Comparison of ENCODE assay signal across 14 mouse cellular contexts in genomic region chr4:56160551-56161256, GRCm38 (mm10).
DNase-seq lines count a peak whose midpoint lies in the region; ATAC-seq and TF ChIP-seq lines count a peak whose summit lies in the region.
"Had no signal": no experiment of that assay in that cellular context is flagged by ENCODE, and none has a peak within 500 bp of the region (broad histone marks: within the 10 kb centered on the region; RNA-seq: fewer than 3 reads in every experiment).

No protein-coding gene starts in this region.

- ATAC-seq in midbrain, postnatal 0 days (ENCODE audit: low FRiP score) = no peak
- peak; percentile 73; the same call in 1 of the 2 replicates for ATAC-seq in forebrain, embryonic 11.5 days (replicated peaks; ENCODE audit: low FRiP score)
- peak; percentile 67 for ATAC-seq in hindbrain, embryonic 11.5 days (ENCODE audit: low FRiP score)
- peak; percentile 76; the same call in 1 of the 2 replicates for ATAC-seq in midbrain, embryonic 16.5 days
- ATAC-seq: liver, embryonic 12.5 days; lung, postnatal 0 days had no signal

- no peaks in the 10 kb centered on the region for H3K27me3 ChIP-seq in midbrain, embryonic 10.5 days (ENCODE audit: low read depth, poor library complexity, severe bottlenecking)
- no peaks in the 10 kb centered on the region for H3K27me3 ChIP-seq in midbrain, postnatal 0 days (ENCODE audit: insufficient read depth, low read length)
- no peaks in the 10 kb centered on the region for H3K27me3 ChIP-seq in forebrain, embryonic 11.5 days (ENCODE audit: control insufficient read depth, insufficient read depth, low read length)
- no peaks in the 10 kb centered on the region for H3K27me3 ChIP-seq in hindbrain, embryonic 11.5 days (ENCODE audit: control insufficient read depth, insufficient read depth, low read length)
- no peaks in the 10 kb centered on the region for H3K27me3 ChIP-seq in midbrain, embryonic 16.5 days (ENCODE audit: control insufficient read depth, insufficient read depth, low read depth, low read length)
- H3K27me3 ChIP-seq in heart, adult 2 months (ENCODE audit: control insufficient read depth, insufficient read depth, low read length) = no peaks in the 10 kb centered on the region
- H3K27me3 ChIP-seq: liver, embryonic 12.5 days had no signal

- TF ChIP-seq EP300 in heart, adult 2 months (IDR thresholded peaks at IDR 0.05; ENCODE audit: insufficient read depth, low read depth, low read length) = no peak

- intact Hi-C loops in heart, adult 2 months (cut with DNase I) = no loop called here

- peak overlapping the region; percentile 34; the same call in 1 of the 2 replicates for H3K27ac ChIP-seq in midbrain, embryonic 10.5 days (replicated peaks)
- H3K27ac ChIP-seq in midbrain, postnatal 0 days (ENCODE audit: low read depth, low read length) = no peak overlapping the region
- H3K27ac ChIP-seq in forebrain, embryonic 11.5 days (ENCODE audit: low read depth, low read length) = 0 out of 2 replicates have a peak overlapping the region, but pooled peaks have one; percentile 46
- no peak overlapping the region for H3K27ac ChIP-seq in hindbrain, embryonic 11.5 days (ENCODE audit: low read depth, low read length)
- no peak overlapping the region for H3K27ac ChIP-seq in midbrain, embryonic 16.5 days (ENCODE audit: low read length)
- no peak overlapping the region for H3K27ac ChIP-seq in heart, adult 2 months
- H3K27ac ChIP-seq: layer of hippocampus, adult 2 months; liver, embryonic 12.5 days had no signal

- H3K9ac ChIP-seq in midbrain, postnatal 0 days (replicated peaks; ENCODE audit: low read length, poor library complexity, severe bottlenecking) = no peak overlapping the region
- H3K9ac ChIP-seq in forebrain, embryonic 11.5 days (ENCODE audit: low read length) = peak overlapping the region; percentile 6; the same call in 1 of the 2 replicates
- H3K9ac ChIP-seq in hindbrain, embryonic 11.5 days (ENCODE audit: low read depth, low read length) = no peak overlapping the region
- no peak overlapping the region for H3K9ac ChIP-seq in midbrain, embryonic 16.5 days (ENCODE audit: low read depth, low read length)
- no peak overlapping the region for H3K9ac ChIP-seq in heart, adult 2 months (ENCODE audit: low read depth, low read length)
- H3K9ac ChIP-seq: liver, embryonic 12.5 days had no signal

- H3K79me2 ChIP-seq in heart, adult 2 months (replicated peaks; ENCODE audit: control insufficient read depth, insufficient read depth, low read length) = no peaks in the 10 kb centered on the region

- TF ChIP-seq CTCF in midbrain, postnatal 0 days (IDR thresholded peaks at IDR 0.05) = no peak
- TF ChIP-seq CTCF in heart, adult 2 months (IDR thresholded peaks at IDR 0.05) = no peak

- no peak overlapping the region for H3K4me2 ChIP-seq in midbrain, postnatal 0 days (ENCODE audit: low read depth, low read length, poor library complexity, severe bottlenecking)
- H3K4me2 ChIP-seq in forebrain, embryonic 11.5 days (ENCODE audit: low read depth, low read length, severe bottlenecking) = no peak overlapping the region
- no peak overlapping the region for H3K4me2 ChIP-seq in hindbrain, embryonic 11.5 days (replicated peaks; ENCODE audit: low read depth, low read length)
- H3K4me2 ChIP-seq in midbrain, embryonic 16.5 days (ENCODE audit: low read length) = no peak overlapping the region
- H3K4me2 ChIP-seq: liver, embryonic 12.5 days had no signal

- WGBS in midbrain, embryonic 10.5 days = 83% methylated on average over 13 of the region's 13 CpGs
- 46% methylated on average over 13 of the region's 13 CpGs for WGBS in midbrain, postnatal 0 days
- 70% methylated on average over 13 of the region's 13 CpGs for WGBS in forebrain, embryonic 11.5 days
- 79% methylated on average over 13 of the region's 13 CpGs for WGBS in hindbrain, embryonic 11.5 days
- 50% methylated on average over 13 of the region's 13 CpGs for WGBS in midbrain, embryonic 16.5 days
- WGBS in heart, adult 2 months = 82% methylated on average over 13 of the region's 13 CpGs

- H3K36me3 ChIP-seq in midbrain, embryonic 10.5 days = no peaks in the 10 kb centered on the region
- no peaks in the 10 kb centered on the region for H3K36me3 ChIP-seq in midbrain, postnatal 0 days (ENCODE audit: insufficient read depth, low read length)
- no peaks in the 10 kb centered on the region for H3K36me3 ChIP-seq in forebrain, embryonic 11.5 days (ENCODE audit: control insufficient read depth, insufficient read depth, low read length)
- no peaks in the 10 kb centered on the region for H3K36me3 ChIP-seq in hindbrain, embryonic 11.5 days (ENCODE audit: control insufficient read depth, insufficient read depth, low read length)
- no peaks in the 10 kb centered on the region for H3K36me3 ChIP-seq in midbrain, embryonic 16.5 days (ENCODE audit: control insufficient read depth, insufficient read depth, low read length)
- no peaks in the 10 kb centered on the region for H3K36me3 ChIP-seq in heart, adult 2 months (ENCODE audit: control insufficient read depth, insufficient read depth, low read length)
- H3K36me3 ChIP-seq: liver, embryonic 12.5 days had no signal

- TF ChIP-seq POLR2A in heart, adult 2 months (IDR thresholded peaks at IDR 0.05; ENCODE audit: insufficient read depth, low read depth, low read length) = no peak

- no peak overlapping the region for H3K4me3 ChIP-seq in midbrain, embryonic 10.5 days
- H3K4me3 ChIP-seq in midbrain, postnatal 0 days (ENCODE audit: low read depth, low read length) = no peak overlapping the region
- H3K4me3 ChIP-seq in forebrain, embryonic 11.5 days (ENCODE audit: low read depth, low read length) = no peak overlapping the region
- H3K4me3 ChIP-seq in hindbrain, embryonic 11.5 days (ENCODE audit: low read depth, low read length) = no peak overlapping the region
- no peak overlapping the region for H3K4me3 ChIP-seq in midbrain, embryonic 16.5 days (ENCODE audit: low read depth, low read length)
- H3K4me3 ChIP-seq in heart, adult 2 months = no peak overlapping the region
- H3K4me3 ChIP-seq: layer of hippocampus, adult 2 months; liver, embryonic 12.5 days had no signal

- H3K4me1 ChIP-seq in midbrain, embryonic 10.5 days = peaks cover 6% of the 10 kb centered on the region; the same call in 1 of the 2 replicates
- H3K4me1 ChIP-seq in midbrain, postnatal 0 days (ENCODE audit: insufficient read depth, low read length) = no peaks in the 10 kb centered on the region
- no peaks in the 10 kb centered on the region; the same call in 1 of the 2 replicates for H3K4me1 ChIP-seq in forebrain, embryonic 11.5 days (replicated peaks; ENCODE audit: control insufficient read depth, insufficient read depth, low read length)
- no peaks in the 10 kb centered on the region for H3K4me1 ChIP-seq in hindbrain, embryonic 11.5 days (replicated peaks; ENCODE audit: control insufficient read depth, insufficient read depth, low read length)
- H3K4me1 ChIP-seq in midbrain, embryonic 16.5 days (ENCODE audit: control insufficient read depth, insufficient read depth, low read length) = no peaks in the 10 kb centered on the region
- H3K4me1 ChIP-seq in heart, adult 2 months (ENCODE audit: control insufficient read depth, insufficient read depth, low read length) = no peaks in the 10 kb centered on the region
- H3K4me1 ChIP-seq: liver, embryonic 12.5 days had no signal

- no peaks in the 10 kb centered on the region for H3K9me3 ChIP-seq in midbrain, embryonic 10.5 days (replicated peaks)
- no peaks in the 10 kb centered on the region for H3K9me3 ChIP-seq in midbrain, postnatal 0 days (ENCODE audit: low read length)
- H3K9me3 ChIP-seq in forebrain, embryonic 11.5 days (ENCODE audit: control insufficient read depth, low read length) = no peaks in the 10 kb centered on the region; the same call in 1 of the 2 replicates
- no peaks in the 10 kb centered on the region for H3K9me3 ChIP-seq in hindbrain, embryonic 11.5 days (ENCODE audit: control insufficient read depth, low read length)
- no peaks in the 10 kb centered on the region for H3K9me3 ChIP-seq in midbrain, embryonic 16.5 days (replicated peaks; ENCODE audit: control insufficient read depth, low read length, poor library complexity, severe bottlenecking)
- H3K9me3 ChIP-seq: liver, embryonic 12.5 days had no signal

- DNase-seq in midbrain, embryonic 10.5 days (ENCODE audit: low spot score) = no peak
- no peak for DNase-seq in midbrain, postnatal 0 days (ENCODE audit: low spot score)
- peak; percentile 51 for DNase-seq in forebrain, embryonic 11.5 days (ENCODE audit: low spot score)
- peak; percentile 7 for DNase-seq in hindbrain, embryonic 11.5 days (ENCODE audit: low spot score)
- DNase-seq in lung, postnatal 4 days = no peak
- DNase-seq in heart, adult 2 months = no peak
- DNase-seq: cerebellum, adult 2 months; heart, postnatal 14 days; kidney, adult 11 months; spleen, adult 18-20 months had no signal

Comparison
In these comparisons a context has a peak if more than half of its experiments do, and no peak if none do; other contexts are left out.
1. H3K27ac ChIP-seq: peak in midbrain, embryonic 10.5 days (single experiment) and forebrain, embryonic 11.5 days (single experiment); none in midbrain, postnatal 0 days (single experiment), hindbrain, embryonic 11.5 days (single experiment), midbrain, embryonic 16.5 days (single experiment) and heart, adult 2 months (single experiment).
2. DNase-seq: peak in forebrain, embryonic 11.5 days (single experiment) and hindbrain, embryonic 11.5 days (single experiment); none in midbrain, embryonic 10.5 days (single experiment), midbrain, postnatal 0 days (single experiment), lung, postnatal 4 days (0 of 2) and heart, adult 2 months (0 of 2).